Mouse (Mus musculus) liver, embryonic 11.5 days (tissue): ENCODE results near the gene Zfp422. TPM values are rescaled to one million over a fixed set of nuclear protein-coding genes. Genes with fewer than 3 reads are reported as not detected.

Source experiments
- ATAC-seq: fragments of 200-750 bp; cut with Nextera tagmentation; replicated peaks from 2 replicates; pipeline ENCODE4 v1.8.0; 2017; ENCODE audit warnings: moderate number of reproducible peaks, mild to moderate bottlenecking, moderate TSS enrichment, moderate library complexity; ENCODE audit not compliant: low FRiP score
- DNase-seq: peaks from one replicate; pipeline ENCODE4 v3.0.0-alpha.2; 2017; ENCODE audit warnings: low spot score
- H3K27ac ChIP-seq: fragments of 300-500 bp; sonication (generic); 2 replicates; pipeline ENCODE4 v1.5.1; 2014; ENCODE audit warnings: mild to moderate bottlenecking, low read depth, low read length, control low read depth
- H3K27me3 ChIP-seq: fragments of 300-500 bp; sonication (generic); replicated peaks from 2 replicates; pipeline ENCODE4 v1.6.1; 2014; ENCODE audit warnings: low read length, mixed read lengths; ENCODE audit not compliant: control insufficient read depth, insufficient read depth
- H3K36me3 ChIP-seq: fragments of 300-500 bp; sonication (generic); 2 replicates; pipeline ENCODE4 v1.6.1; 2014; ENCODE audit warnings: mild to moderate bottlenecking, low read length, moderate library complexity, mixed read lengths; ENCODE audit not compliant: control insufficient read depth, insufficient read depth
- H3K4me1 ChIP-seq: fragments of 300-500 bp; sonication (generic); replicated peaks from 2 replicates; pipeline ENCODE4 v1.6.1; 2014; ENCODE audit warnings: low read length, mixed read lengths; ENCODE audit not compliant: control insufficient read depth, insufficient read depth
- H3K4me2 ChIP-seq: fragments of 300-500 bp; sonication (generic); 2 replicates; pipeline ENCODE4 v1.6.1; 2014; ENCODE audit warnings: mild to moderate bottlenecking, control low read depth, moderate library complexity
- H3K4me3 ChIP-seq: fragments of 300-500 bp; sonication (generic); 2 replicates; pipeline ENCODE4 v1.5.1; 2014; ENCODE audit warnings: low read depth, low read length, control low read depth
- H3K9ac ChIP-seq: fragments of 300-500 bp; sonication (generic); 2 replicates; pipeline ENCODE4 v1.6.1; 2014; ENCODE audit warnings: low read depth, low read length, control low read depth
- H3K9me3 ChIP-seq: fragments of 300-500 bp; sonication (generic); 2 replicates; pipeline ENCODE4 v1.6.1; 2016; ENCODE audit warnings: low read length, inconsistent platforms, mixed read lengths; ENCODE audit not compliant: control insufficient read depth
- WGBS: fragments of 180-500 bp; shearing (Covaris S2); extraction: QIAGEN DNeasy Blood & Tissue Kit; methylation state at CpG from one replicate; pipeline ENCODE4 v1.1.7; 2014; 5-methylcytosine and 5-hydroxymethylcytosine counted together
- polyA plus RNA-seq: library from polyadenylated mRNA; unstranded; fragments of >200 nt; fragmentation: Nextera tagmentation; extraction: Ambion mirVana; gene quantifications from 2 replicates; pipeline ENCODE4 v1.2.1, GENCODE M21; 2014

Zfp422 gene
- polyA plus RNA-seq, 1 experiment from 2014 or later, result 92.5 TPM

GRCm38 (mm10) chr6:116642942-116643341, 14.1 kb upstream of the Zfp422 start:
- H3K4me3 ChIP-seq, result no peak overlapping the region
- no peak overlapping the region for H3K9ac ChIP-seq
- H3K27me3 ChIP-seq, result no peaks in the 10 kb centered on the region
- 81% methylated on average over 11 of the region's 11 CpGs for WGBS
- no peak overlapping the region for H3K27ac ChIP-seq
- H3K9me3 ChIP-seq, result no peaks in the 10 kb centered on the region
- no peaks in the 10 kb centered on the region for H3K36me3 ChIP-seq
- no peak overlapping the region for H3K4me2 ChIP-seq
- DNase-seq (no peak), ATAC-seq (no peak)
- H3K4me1 ChIP-seq, result no peaks in the 10 kb centered on the region; the same call in 1 of the 2 replicates

DNA sequence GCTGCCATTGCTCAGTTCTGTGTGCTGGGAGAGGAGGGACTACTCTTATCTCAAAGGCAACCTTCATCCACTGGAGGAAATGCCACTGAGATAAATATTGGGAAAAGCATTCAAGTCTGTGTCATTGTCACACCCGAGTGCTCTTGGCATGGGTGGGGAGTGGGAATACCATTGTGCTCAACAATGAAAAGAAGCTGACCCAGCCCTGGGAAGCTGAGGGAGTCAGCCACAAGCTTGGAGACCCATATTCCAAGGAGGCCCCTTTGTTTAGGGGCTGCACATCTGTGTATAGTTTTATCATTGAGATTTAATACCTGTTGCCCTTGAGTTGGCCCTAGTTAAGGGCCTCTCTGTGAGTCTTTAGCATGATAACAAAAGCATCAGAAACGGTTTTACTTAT, 10.9 kb upstream of the Zfp422 start:
- WGBS, result 56% methylated on average over 2 of the region's 2 CpGs
- no peak overlapping the region for H3K27ac ChIP-seq
- DNase-seq (no peak), ATAC-seq (no peak)
- no peak overlapping the region for H3K4me3 ChIP-seq
- no peak overlapping the region for H3K9ac ChIP-seq
- peaks cover 13% of the 10 kb centered on the region for H3K4me1 ChIP-seq
- no peaks in the 10 kb centered on the region for H3K9me3 ChIP-seq
- H3K4me2 ChIP-seq, result no peak overlapping the region
- H3K36me3 ChIP-seq, result no peaks in the 10 kb centered on the region
- H3K27me3 ChIP-seq, result no peaks in the 10 kb centered on the region; the same call in 1 of the 2 replicates

DNA sequence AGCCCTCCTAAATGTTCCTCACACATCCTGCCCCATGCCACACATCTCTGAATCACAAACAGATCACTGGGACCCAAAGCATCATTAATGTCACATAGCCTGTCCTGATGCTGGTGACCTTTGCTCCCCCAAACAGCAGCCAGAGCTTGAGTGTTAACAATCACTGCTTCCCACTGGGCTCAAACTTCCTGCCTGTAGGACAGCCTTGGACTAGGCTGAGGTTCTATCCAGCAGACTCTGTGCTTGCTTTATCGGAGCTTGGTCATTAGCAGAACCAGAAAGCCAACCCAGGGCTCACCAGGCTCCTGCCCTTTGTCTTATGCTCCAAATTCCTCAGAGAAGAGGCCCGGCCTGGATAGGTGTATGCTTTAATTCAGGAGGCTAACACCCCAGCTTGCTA, 10.1 kb upstream of the Zfp422 start:
- DNase-seq (no peak), ATAC-seq (no peak)
- Histone ChIP-seq H3K27me3 (no peaks in the 10 kb centered on the region; the same call in 1 of the 2 replicates), H3K4me2 (no peak overlapping the region), H3K4me1 (peaks cover 13% of the 10 kb centered on the region), H3K9ac (no peak overlapping the region), H3K9me3 (no peaks in the 10 kb centered on the region), H3K4me3 (no peak overlapping the region), H3K36me3 (no peaks in the 10 kb centered on the region), H3K27ac (no peak overlapping the region)
- 80% methylated on average over 2 of the region's 2 CpGs for WGBS

DNA sequence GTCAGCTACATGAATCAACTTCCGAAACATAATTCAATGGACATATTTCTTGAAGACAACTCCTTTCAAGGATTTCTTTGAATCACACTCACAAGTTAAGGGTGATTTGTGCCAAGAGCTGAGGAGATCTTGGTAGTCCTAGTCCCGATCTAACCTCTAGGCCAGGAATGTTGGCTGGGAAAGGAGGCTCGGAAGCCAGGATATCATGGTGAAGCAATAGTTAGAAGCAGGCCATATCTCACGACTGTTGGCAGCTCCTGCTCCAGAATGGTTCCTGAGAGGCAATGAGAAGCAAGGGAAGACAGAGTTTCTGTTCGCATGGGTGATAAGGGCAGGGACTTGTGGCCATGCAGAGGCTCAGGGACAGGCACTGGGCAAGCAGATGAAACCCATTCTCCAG, 8.7 kb upstream of the Zfp422 start:
- no peak for ATAC-seq
- H3K36me3 ChIP-seq, result no peaks in the 10 kb centered on the region
- no peaks in the 10 kb centered on the region for H3K9me3 ChIP-seq
- no peak overlapping the region for H3K9ac ChIP-seq
- H3K4me2 ChIP-seq, result no peak overlapping the region
- no peak overlapping the region for H3K27ac ChIP-seq
- WGBS, result 84% methylated on average over 5 of the region's 5 CpGs
- peaks cover 13% of the 10 kb centered on the region for H3K4me1 ChIP-seq
- DNase-seq, result no peak
- H3K27me3 ChIP-seq, result no peaks in the 10 kb centered on the region; the same call in 1 of the 2 replicates
- H3K4me3 ChIP-seq, result no peak overlapping the region

GRCm38 (mm10) chr6:116636581-116637235, 7.9 kb upstream of the Zfp422 start:
- ATAC-seq (no peak), DNase-seq (no peak)
- Histone ChIP-seq H3K9ac (no peak overlapping the region), H3K36me3 (no peaks in the 10 kb centered on the region), H3K4me1 (peaks cover 13% of the 10 kb centered on the region), H3K27me3 (no peaks in the 10 kb centered on the region; the same call in 1 of the 2 replicates), H3K27ac (0 out of 2 replicates have a peak overlapping the region, but pooled peaks have one; percentile 56), H3K9me3 (no peaks in the 10 kb centered on the region), H3K4me3 (no peak overlapping the region), H3K4me2 (no peak overlapping the region)
- WGBS, result 75% methylated on average over 9 of the region's 9 CpGs

DNA sequence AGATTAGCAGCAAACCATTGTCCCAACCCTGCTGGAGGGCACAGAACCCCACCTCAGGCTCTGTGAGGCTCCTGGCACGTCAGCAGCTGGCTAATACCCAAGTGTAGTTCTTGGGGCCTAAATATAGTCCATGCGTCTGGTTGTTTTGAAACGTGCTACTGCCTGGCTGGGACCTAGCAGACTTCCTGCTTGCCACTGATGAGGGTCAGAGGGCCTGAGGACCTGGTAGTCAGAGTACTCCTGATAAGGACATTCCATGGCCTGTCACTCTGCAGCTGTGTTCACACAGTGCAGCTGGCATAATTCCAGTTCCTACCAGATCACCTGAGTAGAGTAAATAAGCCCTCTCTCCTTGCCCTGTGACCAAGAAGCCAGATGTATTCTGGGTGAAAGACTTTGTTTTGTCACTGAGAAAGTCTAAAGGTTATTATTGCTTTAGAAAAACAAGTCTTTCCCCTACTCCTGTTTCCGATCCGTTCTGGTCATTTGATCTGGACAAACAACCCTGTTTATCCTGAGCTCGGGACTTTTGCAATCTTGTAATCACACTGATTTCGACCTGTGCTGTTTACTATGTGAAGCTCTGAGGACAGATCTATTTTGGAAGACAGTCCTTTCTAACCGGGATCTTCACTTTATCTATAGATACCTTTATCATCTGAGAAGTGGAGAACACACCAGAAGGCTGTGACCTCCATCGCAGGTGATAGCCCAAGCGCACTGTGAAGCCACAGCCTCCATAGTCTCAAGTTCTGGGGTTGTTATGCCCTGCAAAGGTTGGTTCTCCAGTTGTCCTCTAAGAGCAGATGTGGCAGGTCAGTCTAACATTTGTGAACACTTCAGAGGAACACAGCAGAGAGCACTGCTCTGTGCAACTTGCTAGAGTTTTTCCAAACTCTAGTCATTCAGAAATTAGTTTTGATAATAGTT, 6.7 kb upstream of the Zfp422 start:
- DNase-seq (peak; percentile 31), ATAC-seq (peak; percentile 76)
- Histone ChIP-seq H3K4me1 (peaks cover 13% of the 10 kb centered on the region), H3K36me3 (no peaks in the 10 kb centered on the region), H3K9me3 (no peaks in the 10 kb centered on the region), H3K9ac (no peak overlapping the region), H3K27me3 (no peaks in the 10 kb centered on the region; the same call in 1 of the 2 replicates), H3K4me2 (0 out of 2 replicates have a peak overlapping the region, but pooled peaks have one; percentile 1), H3K27ac (peak overlapping the region; percentile 57), H3K4me3 (no peak overlapping the region)
- 45% methylated on average over 10 of the region's 10 CpGs for WGBS

- ATAC-seq (no peak), DNase-seq (peak; percentile 28)
- no peak overlapping the region for H3K4me3 ChIP-seq
- H3K4me1 ChIP-seq, result peaks cover 16% of the 10 kb centered on the region
- H3K9ac ChIP-seq, result no peak overlapping the region
- no peak overlapping the region for H3K27ac ChIP-seq
- no peaks in the 10 kb centered on the region; the same call in 1 of the 2 replicates for H3K27me3 ChIP-seq
- 85% methylated on average over 17 of the region's 17 CpGs for WGBS
- no peaks in the 10 kb centered on the region for H3K36me3 ChIP-seq
- no peaks in the 10 kb centered on the region for H3K9me3 ChIP-seq
- H3K4me2 ChIP-seq, result no peak overlapping the region
These were observed 5.2 kb upstream of the Zfp422 start for GRCm38 (mm10) chr6:116633741-116634695.

GRCm38 (mm10) chr6:116632129-116632528, 3.3 kb upstream of the Zfp422 start:
- Histone ChIP-seq H3K36me3 (no peaks in the 10 kb centered on the region; the same call in 1 of the 2 replicates), H3K27me3 (no peaks in the 10 kb centered on the region; the same call in 1 of the 2 replicates), H3K4me2 (no peak overlapping the region), H3K4me3 (no peak overlapping the region), H3K27ac (no peak overlapping the region), H3K9me3 (no peaks in the 10 kb centered on the region), H3K4me1 (peaks cover 16% of the 10 kb centered on the region), H3K9ac (no peak overlapping the region)
- 40% methylated on average over 1 of the region's 1 CpGs for WGBS
- ATAC-seq, result no peak
- peak; percentile 28 for DNase-seq
